Mouse (Mus musculus) CD4-positive naive resting alpha-beta T cell, adult 57 days (primary cell): ENCODE data around the gene Gm3573. TPM values are rescaled to one million over a fixed set of nuclear protein-coding genes. Genes with fewer than 3 reads are reported as not detected.

ENCODE experiments used
- total RNA-seq: library from RNA; stranded (reverse); gene quantifications from one replicate; pipeline ENCODE4 v1.2.4, GENCODE M21; 2023

The Gm3573 gene
- not detected for total RNA-seq

DNA sequence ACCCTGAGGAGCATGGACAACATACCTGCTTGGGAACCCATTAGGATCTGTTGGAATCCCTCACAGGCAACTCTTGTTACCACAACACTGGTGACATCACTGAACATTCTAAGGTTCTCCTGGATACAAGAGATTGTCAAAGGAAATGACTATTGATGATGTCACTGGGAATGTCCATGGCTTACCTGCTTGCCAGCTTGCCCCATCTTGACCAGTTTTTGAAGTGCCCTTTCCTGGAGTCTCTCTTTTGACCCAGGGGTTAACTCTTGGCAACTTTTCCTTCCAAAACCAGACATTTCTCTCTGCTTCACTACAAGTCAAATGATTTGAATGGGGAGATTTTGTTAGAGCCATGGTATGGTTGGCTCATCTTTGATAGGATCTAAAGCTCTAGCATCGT lies at the start of gene Gm3573:
TSS of gene Gm3573 (minus strand) at position 101 of the 400 bp plus-strand sequence.

GRCm38 (mm10) chr14:42162522-42162921 lies 28.1 kb downstream of the Gm3573 start, which contains the start of gene Gm17027:
Gm17027 (minus strand) TSS chr14:42162622.

Other genes with a start within 250 kb of the Gm3573 start
- gene 1700024B05Rik, start 246.8 kb downstream of the Gm3573 start, total RNA-seq = not detected
- gene Gm6401, start 222.9 kb downstream of the Gm3573 start, total RNA-seq = not detected
- not detected for gene Gm3543, start 207.5 kb downstream of the Gm3573 start, total RNA-seq
- gene Gm7951, start 73.4 kb downstream of the Gm3573 start, total RNA-seq = not detected
- gene Gm17027, start 28.2 kb downstream of the Gm3573 start, total RNA-seq = not detected
- gene Gm17026, start 69.3 kb upstream of the Gm3573 start, total RNA-seq = not detected
- gene Gm9611, start 106.6 kb upstream of the Gm3573 start, total RNA-seq = not detected
- gene Gm7995, start 119.4 kb upstream of the Gm3573 start, total RNA-seq = not detected
- gene Gm8005, start 248.9 kb upstream of the Gm3573 start, total RNA-seq = not detected